Mouse (Mus musculus): ENCODE measurements around the gene Vmn1r84. TPM values are rescaled to one million over a fixed set of nuclear protein-coding genes. Genes with fewer than 3 reads are reported as not detected.

Gene Vmn1r84
- not detected in 2 replicates for polyA plus RNA-seq (2014; fragmentation: Nextera tagmentation; extraction: Ambion mirVana)

DNA sequence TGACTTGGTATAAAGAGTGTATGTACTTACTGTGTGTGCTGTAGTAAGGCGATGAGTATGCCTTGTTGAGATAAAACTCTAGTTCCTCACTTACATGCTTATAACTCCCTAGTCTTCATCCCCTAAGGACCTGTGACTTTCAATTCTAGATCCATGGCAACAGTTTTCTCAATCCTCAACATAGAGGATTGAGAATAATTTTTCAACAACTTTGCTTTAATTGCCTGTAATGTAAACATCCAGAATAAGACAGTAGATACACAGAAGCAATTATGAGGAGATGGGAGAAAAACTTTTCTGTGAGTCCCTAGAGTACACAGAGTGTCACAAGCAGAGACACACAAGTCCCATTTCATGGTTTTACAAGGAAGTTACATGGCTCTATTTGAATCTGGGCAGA, at the start of gene Vmn1r84:
TSS of gene Vmn1r84 (minus strand) at position 101 of the 400 bp plus-strand sequence.
- Histone ChIP-seq H3K4me2 (replicated peaks; ENCODE audit: low read depth, low read length) (no peak within 1 kb of the TSS), H3K27ac (ENCODE audit: low read depth, low read length) (no peak within 1 kb of the TSS), H3K9ac (ENCODE audit: low read depth, low read length) (no peak within 1 kb of the TSS), H3K4me1 (replicated peaks; ENCODE audit: control insufficient read depth, insufficient read depth, low read length) (no peaks in the 10 kb centered on the region), H3K36me3 (ENCODE audit: control insufficient read depth, insufficient read depth, low read length) (no peaks in the 10 kb centered on the region), H3K9me3 (ENCODE audit: control insufficient read depth, low read length) (peaks cover 4% of the 10 kb centered on the region; the same call in 1 of the 2 replicates), H3K27me3 (ENCODE audit: control insufficient read depth, insufficient read depth, low read length) (no peaks in the 10 kb centered on the region), H3K4me3 (ENCODE audit: low read depth, low read length) (no peak within 1 kb of the TSS)
- DNase-seq (ENCODE audit: low spot score): no peak
- 71% methylated on average over 1 of the region's 1 CpGs for WGBS
- ATAC-seq (ENCODE audit: low FRiP score): no peak

DNA sequence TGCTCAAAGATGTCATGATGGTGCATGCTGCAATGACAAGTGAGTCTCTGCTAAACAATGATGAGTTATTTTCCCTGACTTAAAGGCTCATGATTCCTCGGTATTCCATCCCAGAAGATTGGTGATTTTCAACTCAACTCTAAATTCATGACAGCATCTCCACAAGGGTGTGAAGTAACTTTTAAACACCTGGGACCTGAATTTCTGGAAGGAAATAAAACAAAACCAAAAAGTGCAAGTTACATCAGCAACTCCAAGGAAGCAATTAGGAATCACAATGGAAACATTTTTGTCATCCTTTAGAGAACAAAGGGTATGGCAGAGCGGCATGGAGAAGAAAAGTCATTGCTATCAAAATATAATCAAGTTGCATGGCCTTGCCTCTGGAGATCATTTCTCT, 39.7 kb downstream of the Vmn1r84 start, which contains the start of gene Vmn1r83:
TSS of gene Vmn1r83 (minus strand) at position 101 of the 400 bp plus-strand sequence.
- no peak within 1 kb of the TSS for H3K9ac ChIP-seq (ENCODE audit: low read depth, low read length)
- 81% methylated on average over 2 of the region's 2 CpGs for WGBS
- no peaks in the 10 kb centered on the region for H3K27me3 ChIP-seq (ENCODE audit: control insufficient read depth, insufficient read depth, low read length)
- H3K4me3 ChIP-seq (ENCODE audit: low read depth, low read length): no peak within 1 kb of the TSS
- H3K9me3 ChIP-seq (ENCODE audit: control insufficient read depth, low read length): no peaks in the 10 kb centered on the region
- H3K4me2 ChIP-seq (replicated peaks; ENCODE audit: low read depth, low read length): no peak within 1 kb of the TSS
- H3K4me1 ChIP-seq (replicated peaks; ENCODE audit: control insufficient read depth, insufficient read depth, low read length): no peaks in the 10 kb centered on the region
- no peak within 1 kb of the TSS for H3K27ac ChIP-seq (ENCODE audit: low read depth, low read length)
- ATAC-seq (ENCODE audit: low FRiP score) (no peak), DNase-seq (ENCODE audit: low spot score) (no peak)
- no peaks in the 10 kb centered on the region for H3K36me3 ChIP-seq (ENCODE audit: control insufficient read depth, insufficient read depth, low read length)

Other genes with a start within 250 kb of the Vmn1r84 start
- not detected in 2 replicates for gene Vmn1r78, start 219.0 kb downstream of the Vmn1r84 start, polyA plus RNA-seq (2014; fragmentation: Nextera tagmentation; extraction: Ambion mirVana)
- gene Vmn1r79, start 198.0 kb downstream of the Vmn1r84 start, polyA plus RNA-seq (2014; fragmentation: Nextera tagmentation; extraction: Ambion mirVana): not detected in 2 replicates
- gene Vmn1r80, start 180.0 kb downstream of the Vmn1r84 start, polyA plus RNA-seq (2014; fragmentation: Nextera tagmentation; extraction: Ambion mirVana): not detected in 2 replicates
- not detected in 2 replicates for gene Vmn1r81, start 101.0 kb downstream of the Vmn1r84 start, polyA plus RNA-seq (2014; fragmentation: Nextera tagmentation; extraction: Ambion mirVana)
- not detected in 2 replicates for gene Vmn1r82, start 68.8 kb downstream of the Vmn1r84 start, polyA plus RNA-seq (2014; fragmentation: Nextera tagmentation; extraction: Ambion mirVana)
- gene Vmn1r83, start 39.8 kb downstream of the Vmn1r84 start, polyA plus RNA-seq (2014; fragmentation: Nextera tagmentation; extraction: Ambion mirVana): not detected in 2 replicates
- 4.7 and 4.8 TPM in 2 replicates for gene Zfp551, start 53.5 kb upstream of the Vmn1r84 start, polyA plus RNA-seq (2014; fragmentation: Nextera tagmentation; extraction: Ambion mirVana)
- gene Zfp606, start 109.0 kb upstream of the Vmn1r84 start, polyA plus RNA-seq (2014; fragmentation: Nextera tagmentation; extraction: Ambion mirVana): 50.1 and 51.1 TPM in 2 replicates
- not detected in 2 replicates for gene 2900092C05Rik, start 143.2 kb upstream of the Vmn1r84 start, polyA plus RNA-seq (2014; fragmentation: Nextera tagmentation; extraction: Ambion mirVana)
- 0.02 TPM in 1 of 2 replicates, not detected in the other for gene Vmn2r53, start 239.5 kb upstream of the Vmn1r84 start, polyA plus RNA-seq (2014; fragmentation: Nextera tagmentation; extraction: Ambion mirVana)